Mouse (Mus musculus): ENCODE measurements at regions not wholly inside any gene's neighbourhood (a gene's known extent, or its start where the extent isn't known, plus 50 kb on each side); places are given as distances from the start of the nearest gene placed in this dataset.

DNA sequence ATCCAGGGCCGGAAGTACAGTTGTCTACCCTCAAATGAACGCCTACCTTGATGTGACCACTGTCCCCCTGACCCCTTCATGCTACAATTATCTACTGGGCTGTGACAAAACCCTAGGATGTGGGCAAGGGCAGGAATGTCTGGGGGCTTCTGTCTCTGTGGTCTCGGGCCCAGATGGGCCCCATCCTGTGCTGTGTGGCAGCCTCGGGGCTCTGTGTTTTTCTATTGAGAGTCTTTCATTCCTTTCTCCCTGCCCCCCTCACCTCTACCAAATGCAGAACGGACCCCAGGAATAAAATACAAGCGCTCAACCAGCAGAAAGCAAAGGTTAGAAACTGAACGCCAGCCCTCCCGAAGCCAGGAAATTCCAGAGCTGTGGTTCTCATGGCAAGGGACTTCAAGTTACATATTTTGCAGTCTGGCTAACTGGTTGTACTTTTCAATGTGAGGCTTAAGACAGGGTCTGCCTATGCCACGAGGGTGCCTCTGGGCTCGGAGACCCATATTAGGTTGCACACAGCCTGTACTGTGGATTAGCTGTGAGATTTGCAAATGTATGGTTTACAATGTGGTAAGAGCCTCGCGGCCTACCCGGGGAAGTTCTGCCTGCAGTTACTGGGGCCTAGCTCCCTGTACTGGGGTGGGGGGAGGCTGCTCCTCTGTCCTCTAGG lies 97.7 kb upstream of the Six2 start:
- TF ChIP-seq POLR2A (IDR thresholded peaks at IDR 0.05; ENCODE audit: insufficient read depth, low read length): no peak
- no peak for TF ChIP-seq EP300 (IDR thresholded peaks at IDR 0.05; ENCODE audit: insufficient read depth, low read depth, low read length)
- no peak for TF ChIP-seq CTCF (IDR thresholded peaks at IDR 0.05; ENCODE audit: low read depth, low read length)
